Mouse (Mus musculus) induced T-regulatory cell, adult 2 months (primary cell): Measurements from ENCODE around the gene Cd47.

ENCODE experiments used
- DNase-seq: peaks from one replicate; pipeline ENCODE4 v3.0.0-alpha.2; 2012; ENCODE audit warnings: low read depth

The Cd47 gene

DNA sequence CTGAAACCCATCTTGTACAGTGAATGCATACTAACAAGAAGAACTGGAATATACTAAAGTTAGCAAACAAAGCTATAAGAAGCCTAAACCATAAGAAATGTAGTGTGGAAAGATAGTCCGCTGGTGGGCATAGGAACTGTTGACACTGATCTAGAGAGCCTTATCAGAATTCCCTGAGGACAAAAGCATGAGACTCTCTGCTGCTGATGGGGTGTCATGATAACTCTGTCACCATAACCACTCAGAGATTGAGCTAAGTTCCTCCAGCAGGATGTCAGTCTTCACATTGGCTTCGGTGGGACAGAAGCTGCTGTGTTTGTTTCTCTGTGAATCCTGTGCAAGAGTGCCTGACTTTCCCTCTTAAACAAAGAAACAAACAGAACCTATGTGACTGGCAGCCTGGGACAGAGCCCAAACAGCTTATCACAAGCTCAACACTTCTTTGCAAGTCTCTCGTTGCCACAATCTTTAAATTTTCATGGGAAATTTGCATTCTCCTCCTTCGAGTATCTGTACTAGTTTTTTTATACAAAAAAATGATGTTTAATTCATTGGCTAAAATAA is 33.9 kb downstream of the Cd47 start:
- no peak for DNase-seq

DNA sequence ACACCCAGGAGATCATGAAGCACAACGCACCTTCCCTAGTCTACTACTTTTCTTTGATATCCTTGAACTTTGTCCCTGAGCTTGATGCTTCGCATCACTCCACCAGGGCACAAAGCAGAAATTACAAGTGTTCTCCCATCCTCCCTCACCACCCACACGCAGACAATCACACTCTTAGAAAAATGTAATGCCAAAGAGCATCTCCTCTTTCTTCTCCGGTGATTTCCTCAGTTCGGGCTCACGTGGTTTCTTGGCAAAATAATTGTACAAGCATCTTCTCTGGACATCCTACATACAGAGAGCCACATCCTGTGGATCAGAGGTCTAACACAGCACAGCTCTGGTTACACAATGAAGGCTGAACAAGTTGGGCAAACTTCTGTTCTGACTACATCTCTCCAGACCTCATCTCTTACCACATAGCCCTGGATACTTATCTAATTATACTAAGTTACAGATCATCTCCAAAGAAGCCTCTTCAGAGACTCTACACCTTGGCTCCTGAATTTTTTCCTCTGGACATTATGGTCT is 36.4 kb downstream of the Cd47 start:
- DNase-seq, result peak; percentile 48

DNA sequence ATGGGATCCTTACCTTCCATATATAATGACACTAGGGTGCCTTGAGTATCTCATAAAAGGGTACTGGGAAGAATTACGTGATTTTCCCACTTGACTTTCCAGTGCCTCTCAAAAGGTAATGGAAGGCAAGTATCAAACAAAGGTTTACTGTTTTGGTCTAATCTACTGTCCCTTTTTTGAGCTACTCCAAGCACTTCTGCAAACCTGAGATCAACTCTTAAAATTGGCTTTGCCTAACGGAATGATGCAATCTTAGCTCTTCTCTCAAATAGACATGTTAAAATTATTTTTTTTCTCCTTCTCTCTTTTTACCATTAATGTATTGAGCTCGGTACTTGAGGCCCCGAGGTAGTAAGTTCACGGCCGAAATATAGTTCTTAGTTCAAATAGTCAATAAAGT is 38.6 kb downstream of the Cd47 start:
- DNase-seq, result no peak

DNA sequence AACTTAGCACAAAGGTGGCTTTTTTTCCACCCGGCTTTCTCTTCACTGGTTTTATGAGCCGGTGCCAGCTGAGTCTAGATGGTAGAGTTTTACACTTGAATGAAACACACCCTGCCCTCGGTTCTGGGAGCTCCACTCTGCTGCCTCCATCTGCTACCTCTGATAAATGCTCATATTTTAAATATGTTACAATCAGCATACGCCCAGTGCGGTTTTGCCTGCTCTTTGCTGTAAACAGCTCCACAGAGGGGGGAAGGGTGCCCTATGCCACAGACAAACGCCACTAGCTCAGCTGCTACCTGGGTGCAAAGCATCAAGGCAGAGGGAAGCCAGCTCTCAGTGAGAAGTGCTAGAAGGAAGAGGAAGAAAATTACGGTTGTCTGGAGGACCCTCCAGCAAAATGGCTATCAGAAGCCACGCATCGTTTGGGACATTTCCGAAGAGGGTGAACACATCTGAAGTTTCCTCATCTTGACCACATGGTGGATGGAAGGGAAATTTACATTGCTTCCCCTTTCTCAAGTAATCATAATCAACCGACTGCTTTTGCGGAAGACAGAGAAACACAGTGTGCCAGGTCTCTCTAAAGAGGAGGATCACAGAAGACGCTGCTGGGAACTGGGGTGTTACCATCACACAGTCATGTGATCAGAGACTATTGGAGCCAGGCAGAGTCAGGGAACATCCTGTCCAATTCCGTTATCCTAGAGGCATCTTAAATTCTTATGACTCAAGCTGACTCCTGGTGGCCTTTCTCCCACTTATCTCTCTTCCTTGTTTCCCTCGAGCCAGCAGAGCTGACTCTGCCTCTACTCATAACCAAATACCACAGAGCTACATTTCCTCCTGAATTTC is 39.6 kb downstream of the Cd47 start:
- DNase-seq, result peak; percentile 89

DNA sequence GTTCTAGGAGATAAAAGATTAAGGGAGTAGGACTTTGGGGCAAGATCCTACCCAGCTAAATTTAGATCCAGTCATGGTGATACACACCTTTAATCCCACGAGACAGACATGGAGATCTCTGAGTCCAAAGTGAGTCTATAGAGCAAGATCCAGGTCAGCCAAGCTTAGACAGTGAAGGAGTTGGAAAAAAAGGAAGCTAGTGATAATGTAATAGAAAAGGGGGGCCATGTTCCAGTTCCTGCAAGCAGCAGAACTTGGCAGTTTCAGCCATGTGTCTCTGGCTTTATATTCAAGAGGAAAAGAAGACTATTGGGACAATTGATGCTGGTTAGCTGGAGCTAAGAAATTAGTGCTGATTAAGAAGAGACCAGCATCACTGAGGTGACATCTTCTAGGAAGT is 43.4 kb downstream of the Cd47 start:
- no peak for DNase-seq

DNA sequence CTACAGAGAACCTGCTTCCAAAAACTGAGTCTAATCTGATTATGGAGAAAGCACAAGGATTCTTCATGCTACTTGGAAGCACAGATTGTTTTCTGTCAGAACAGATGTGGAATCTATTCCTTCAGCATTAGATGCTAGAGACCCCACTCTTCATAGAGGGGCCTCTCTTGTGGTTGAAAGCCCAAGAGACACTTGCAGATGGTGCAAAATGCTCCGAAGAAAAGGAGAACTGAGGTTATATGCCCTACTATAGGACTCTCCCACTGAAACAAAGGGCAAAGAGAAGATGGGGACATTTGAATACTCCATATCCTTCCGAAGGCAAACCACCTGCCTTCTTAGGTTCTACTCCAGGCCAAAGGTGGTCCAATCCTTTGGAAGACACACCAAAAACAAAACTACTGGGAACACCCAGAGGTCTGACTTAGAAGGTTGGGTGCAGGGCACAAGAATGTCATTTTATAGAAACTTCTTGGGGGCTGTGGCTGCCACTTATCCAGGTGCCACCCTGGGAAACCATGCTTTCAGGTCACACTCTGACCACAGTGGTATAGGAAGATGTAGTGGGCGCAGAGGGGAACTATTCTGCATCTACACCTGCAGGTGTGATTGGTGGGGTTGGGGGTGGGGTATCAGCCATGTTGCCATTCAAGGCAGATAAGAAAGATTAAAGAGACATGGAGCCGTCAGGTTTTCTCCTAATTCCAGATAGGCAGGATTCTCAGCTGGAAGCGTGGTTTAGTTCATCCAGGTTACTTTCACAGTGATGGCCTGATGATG is 47.1 kb downstream of the Cd47 start:
- DNase-seq, result no peak

DNA sequence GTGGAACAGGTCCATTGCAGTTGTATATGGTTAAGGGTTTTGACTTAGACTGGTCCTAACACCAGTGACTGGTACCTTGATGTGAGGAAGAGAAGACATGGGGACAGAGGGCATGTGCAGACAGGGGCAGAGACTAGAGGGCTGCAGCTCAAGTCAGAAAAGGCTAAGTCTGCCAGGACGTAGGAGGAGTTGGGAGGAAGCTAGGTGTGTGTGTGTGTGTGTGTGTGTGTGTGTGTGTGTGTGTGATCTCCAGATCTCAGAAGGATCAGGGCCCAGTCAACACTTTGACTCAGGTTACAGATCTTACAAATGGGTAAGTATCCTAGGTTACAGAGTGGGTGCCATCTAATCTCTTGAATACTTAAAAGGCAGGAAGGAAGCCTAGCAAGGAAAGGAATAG is 48.3 kb downstream of the Cd47 start:
- peak; percentile 35 for DNase-seq

DNA sequence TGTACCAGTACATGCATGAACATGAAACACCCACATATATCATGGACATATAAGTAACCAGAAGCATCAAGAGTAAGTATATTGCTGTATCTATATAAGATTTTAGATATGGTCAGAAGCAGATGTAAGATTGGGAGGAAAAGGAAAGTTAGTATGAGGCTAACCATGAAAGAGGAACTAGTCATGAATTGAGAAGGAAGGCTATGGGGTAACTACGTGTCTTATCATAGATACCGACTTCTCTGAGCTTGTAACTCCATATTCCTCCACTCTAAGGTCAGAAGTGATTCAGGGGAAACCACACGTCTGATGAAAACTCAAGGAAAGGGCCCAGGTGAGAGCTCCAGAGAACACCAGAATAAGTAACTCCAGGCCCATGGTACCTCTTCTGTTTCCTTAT is 52.6 kb downstream of the Cd47 start:
- DNase-seq, result peak; percentile 49

DNA sequence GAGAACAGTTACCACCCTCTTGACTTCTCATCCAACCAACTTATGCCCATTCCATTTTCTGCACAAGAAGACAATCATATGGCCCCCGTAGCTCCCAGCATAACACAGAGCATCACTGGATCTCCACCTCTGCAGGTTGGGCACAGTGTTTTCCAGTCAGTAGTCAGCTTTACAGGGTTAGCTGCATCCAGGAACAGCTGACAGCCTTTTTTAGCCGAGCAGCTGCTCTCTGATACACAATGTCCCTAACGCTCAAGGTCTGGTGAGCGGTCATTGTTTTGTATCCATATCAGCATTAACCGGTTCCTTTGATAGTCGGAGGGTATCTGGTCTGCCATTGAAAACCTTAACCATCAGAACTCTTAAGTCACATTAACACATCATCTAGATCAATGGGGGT is 53.3 kb downstream of the Cd47 start:
- no peak for DNase-seq

DNA sequence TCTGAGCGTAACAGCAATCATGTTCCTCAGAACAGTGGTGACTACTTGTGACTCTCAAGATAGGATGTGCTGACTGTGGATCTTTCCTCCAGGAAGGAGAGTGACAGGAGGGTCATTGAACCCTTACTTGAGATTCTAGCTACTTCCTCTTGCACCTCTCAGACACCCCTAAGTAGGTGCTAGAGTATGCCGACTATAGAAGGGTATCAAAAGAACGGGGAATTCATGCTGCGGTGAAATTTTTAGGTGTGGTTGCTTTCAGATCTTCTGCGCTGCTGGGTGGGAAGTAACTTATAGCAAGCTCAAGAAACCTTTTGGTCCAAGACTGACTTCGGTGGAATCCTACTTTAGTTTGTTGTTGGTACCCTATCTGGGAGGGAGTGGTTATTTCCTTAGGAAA is 53.9 kb downstream of the Cd47 start:
- peak; percentile 90 for DNase-seq

DNA sequence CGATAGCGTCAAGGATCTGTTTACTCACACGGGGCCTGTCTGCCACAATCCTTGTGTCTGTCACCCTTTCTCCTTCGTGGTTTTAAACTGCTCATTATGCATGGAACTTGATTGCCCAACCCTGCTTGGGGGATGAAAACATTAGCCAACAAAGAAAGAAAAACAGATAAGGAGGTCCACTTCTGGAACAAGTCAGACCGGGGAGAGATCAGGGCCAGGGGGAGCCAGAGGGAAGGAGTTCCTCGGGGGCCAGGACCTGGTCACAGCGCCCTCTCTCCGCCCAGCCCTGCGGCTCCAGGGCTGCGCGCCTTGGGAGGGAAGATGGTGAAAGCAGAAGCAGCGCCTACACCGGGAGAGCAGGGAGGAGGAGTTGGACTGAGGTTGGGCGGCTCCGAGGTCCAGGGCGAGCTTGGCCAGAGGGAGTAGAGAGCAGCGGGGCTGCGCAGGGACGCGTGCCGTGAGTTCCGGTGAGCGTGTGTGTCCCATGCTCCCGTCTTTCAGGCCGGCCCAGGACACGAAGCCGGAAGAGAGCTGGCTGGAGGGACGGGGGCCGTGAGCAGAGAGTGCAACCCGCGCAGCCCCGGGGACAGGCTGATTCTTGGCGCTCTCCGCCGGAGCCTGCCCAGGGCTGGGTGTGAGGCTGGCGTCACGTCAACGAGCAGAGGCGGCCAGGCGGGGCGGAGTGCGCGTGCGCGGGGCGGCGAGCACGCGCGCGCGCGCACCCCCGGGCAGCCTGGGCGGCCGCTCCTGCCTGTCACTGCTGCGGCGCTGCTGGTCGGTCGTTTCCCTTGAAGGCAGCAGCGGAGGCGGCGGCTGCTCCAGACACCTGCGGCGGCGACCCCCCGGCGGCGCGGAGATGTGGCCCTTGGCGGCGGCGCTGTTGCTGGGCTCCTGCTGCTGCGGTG is 54.9 kb downstream of the Cd47 start:
- peak; percentile 92 for DNase-seq

DNA sequence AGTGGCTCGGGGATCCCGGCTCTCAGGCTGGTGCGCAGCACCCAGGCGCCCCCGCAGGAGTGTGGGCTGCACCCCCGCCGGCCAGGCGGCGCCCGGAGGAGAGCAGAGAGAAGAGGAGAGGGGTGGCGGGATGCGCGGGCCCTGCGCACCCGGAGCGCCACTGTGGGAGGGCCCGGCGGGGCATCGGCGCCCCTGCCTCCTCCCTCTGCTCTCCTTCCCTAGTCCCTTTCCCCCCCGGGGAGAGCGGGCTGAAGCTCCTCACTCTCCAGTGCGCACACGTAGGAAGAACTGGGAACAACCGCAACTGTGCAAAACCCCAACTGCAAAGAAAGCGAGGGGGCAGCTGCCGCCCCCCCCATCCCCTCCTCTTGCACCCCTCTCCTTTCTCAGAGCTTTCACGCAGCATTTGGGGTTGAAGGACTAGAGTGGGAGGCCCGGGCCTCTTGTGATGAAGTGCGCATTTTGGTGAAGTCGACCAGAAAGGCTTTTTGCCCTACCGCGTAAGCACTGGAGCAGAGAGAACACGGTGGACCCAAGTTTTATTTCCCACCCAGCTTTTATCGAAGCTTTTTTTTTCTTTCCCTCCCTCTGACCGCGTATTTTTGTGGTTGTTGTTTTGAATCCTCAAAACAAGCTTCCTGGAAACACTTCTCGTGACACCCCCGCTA is 55.6 kb downstream of the Cd47 start:
- DNase-seq, result peak; percentile 75

DNA sequence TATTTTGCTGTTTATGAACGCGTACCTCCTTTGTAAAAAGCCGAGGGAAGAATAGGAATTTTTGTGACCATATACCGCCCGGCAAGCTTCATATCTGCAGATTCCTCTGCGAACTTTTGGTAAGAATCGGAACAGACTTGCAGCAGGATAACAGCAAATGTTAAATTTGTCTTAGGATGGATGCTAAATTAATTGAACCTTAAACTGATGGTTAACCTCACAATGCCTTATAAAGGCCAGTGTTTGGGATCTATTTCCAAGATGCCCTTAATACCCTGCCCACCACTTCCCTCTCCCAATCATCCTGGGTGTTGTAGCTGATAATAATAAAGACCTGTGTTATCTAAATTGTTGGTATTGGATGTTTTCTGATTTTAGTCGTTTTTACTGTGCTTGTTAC is 56.3 kb downstream of the Cd47 start:
- no peak for DNase-seq

DNA sequence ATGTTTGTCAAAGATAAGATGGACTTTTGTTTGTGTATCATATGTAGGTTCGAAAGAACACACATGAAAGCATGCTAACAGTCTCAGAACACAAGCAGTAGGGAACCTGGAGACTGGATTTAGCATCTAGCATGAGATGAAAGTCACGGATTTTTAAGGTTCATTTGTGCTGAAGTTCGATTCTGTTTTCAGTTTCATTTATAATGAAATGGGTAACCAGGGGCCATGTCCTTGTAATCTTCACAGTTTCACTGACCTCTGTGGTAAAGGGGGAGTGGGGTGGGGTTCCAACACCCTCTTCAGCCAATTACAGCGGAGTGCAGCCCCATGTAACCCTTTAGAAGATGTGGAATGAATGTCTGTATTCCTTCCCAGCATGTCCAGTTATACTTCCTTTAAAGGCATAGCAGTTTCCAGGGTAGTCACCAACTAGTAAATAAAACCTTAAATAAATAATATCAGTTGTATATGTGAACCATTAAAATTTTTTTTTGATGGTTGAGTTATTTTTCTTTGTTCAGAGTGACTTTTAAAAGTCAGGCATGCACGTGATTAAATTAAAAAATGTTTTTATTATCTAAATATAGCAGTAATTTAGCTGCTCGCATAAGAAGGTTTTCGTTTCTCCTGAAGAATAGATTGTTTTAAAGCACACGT is 57.3 kb downstream of the Cd47 start:
- peak; percentile 78 for DNase-seq

DNA sequence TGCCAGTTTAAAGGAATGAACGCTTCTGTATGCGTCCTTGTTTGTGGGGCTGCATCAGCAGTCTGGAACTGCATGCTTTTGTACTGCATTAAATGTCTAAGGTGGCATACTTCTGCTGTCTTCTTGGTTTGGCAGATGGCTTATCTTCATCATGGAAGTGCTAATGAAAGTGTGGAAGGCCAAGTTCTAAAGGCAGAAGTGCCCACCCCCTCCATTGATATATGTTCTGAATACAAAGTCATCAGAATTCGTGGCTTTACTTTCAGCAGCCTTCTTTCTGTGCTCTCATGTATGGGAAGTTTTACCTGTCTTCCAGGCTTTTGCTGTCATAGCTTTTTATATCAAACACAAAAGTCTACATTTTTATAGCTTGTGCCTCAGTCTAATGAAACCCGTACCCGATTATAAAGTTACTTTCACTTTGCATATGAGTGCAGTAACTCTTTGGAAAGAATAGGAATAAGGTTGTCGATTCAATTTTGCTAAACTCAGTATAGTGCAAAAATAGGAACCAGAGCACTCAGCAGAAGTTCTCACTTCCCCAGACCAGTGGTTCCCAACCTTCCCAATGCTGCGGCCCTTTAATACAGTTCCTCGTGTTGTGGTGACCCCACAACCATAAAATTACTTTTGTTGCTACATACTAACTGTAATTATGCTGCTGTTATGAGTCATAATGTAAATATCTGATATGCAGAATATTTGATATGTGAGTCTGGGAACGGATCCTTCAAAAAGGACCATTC is 58.0 kb downstream of the Cd47 start:
- peak; percentile 76 for DNase-seq

DNA sequence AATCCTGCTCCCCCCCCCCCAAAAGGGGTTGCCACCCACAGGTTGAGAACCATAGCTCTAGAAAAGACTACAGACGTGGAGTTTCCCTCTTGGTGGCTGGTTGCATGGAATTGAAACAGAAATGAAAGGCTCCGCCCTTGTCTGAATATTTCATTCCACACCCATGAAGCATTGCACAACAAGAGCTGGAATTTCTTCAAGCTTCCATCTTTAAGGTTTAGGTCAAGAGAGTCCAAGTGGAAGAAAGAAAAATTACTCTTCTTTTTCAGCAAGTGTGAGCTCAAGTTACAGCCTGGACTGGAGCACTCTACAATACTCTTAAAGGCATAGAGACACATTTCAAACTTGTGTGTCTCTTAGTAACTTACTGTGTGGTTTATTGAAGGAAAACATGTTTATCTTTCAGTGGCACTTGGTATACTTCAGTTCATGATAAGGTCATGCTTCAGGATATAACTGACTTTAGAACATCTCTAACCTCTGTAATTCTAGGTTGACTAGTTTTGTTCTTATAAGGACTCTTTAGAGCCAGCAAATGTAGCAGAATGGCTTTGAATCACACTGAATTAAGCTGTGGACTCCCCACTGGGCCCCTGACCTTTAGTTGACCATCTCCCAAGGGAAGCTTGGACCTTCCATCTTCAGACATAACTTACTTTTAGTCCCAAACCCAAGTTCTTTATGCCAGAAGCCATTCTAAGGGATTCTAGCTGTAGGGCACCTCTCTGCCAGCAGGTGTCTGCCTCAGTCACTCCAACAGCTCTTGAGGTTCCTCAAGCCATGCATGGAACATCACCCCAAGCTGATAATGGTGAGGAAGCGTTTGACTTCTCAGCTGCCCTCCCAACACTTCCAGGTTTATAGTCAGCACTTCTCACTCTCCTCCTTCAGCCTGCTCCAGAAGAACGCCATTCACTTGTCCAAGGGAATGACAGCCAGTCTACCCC is 58.8 kb downstream of the Cd47 start:
- DNase-seq, result peak; percentile 68

DNA sequence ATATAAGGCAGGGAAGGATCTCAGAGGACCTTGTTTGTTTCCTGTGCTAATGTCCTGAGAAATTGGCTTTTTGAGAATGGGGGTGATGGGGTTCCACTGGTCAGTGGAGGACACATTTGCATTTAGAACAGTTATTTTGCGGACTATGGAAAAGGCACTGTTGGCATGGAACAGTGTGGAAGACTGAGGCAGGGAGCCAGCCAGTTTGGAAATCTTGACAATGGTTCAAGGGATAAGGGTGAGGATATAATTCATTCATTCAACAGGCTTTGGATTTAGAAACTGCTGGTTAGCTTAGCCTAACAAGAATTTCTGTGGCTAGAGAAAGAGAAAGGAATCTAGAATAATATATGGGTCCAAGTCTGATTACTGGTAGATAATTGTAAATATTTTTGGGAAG is 61.7 kb downstream of the Cd47 start:
- no peak for DNase-seq

DNA sequence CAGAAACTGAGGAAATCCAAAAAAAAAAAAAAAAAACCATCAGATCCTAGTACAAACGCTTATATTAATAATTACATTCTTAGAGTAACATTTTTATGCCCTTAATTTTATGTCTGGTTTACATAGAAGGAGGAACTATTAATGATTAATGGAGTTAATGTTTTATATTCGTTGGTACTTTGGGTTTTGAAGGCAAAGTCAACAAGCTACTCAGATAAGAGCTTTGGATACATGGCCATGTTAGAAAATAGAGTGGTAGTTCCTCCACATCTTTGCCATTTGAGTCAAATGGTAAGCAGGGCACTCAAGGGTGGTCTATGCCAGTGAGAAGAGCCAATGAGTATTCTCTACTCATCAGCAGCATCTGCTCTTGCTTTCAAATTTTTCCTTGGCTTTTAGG is 66.3 kb downstream of the Cd47 start:
- no peak for DNase-seq

DNA sequence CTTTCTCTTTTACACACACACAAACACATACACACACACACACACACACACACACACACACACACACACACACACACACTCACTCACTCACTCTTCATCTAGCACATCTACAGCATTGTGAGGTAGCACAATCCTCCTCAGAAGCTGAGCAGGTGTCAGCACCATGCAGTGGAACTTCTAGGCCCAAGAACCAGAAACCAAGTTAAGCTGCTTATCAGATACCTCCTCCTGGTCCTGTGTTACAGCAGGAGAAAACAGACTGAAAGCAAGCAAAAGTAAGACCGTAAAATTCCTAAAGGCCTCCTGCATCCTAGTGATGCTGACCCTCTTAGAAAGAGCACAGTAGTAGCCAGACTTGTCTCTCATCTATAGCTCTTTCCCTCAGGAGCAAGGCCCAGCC is 67.9 kb downstream of the Cd47 start:
- DNase-seq, result no peak
